Mouse (Mus musculus): ENCODE measurements around the gene Duox2. TPM values are rescaled to one million over a fixed set of nuclear protein-coding genes. Genes with fewer than 3 reads are reported as not detected.

Gene Duox2
- polyA plus RNA-seq, 1 experiment from 2014 or later, result not detected

GRCm38 (mm10) chr2:122231616-122232015, 66.6 kb downstream of the Duox2 start:
- Histone ChIP-seq H3K9me3 (no peaks in the 10 kb centered on the region), H3K36me3 (replicated peaks) (no peaks in the 10 kb centered on the region), H3K27me3 (0 out of 2 replicates have a peak, but pooled peaks cover 4% of the 10 kb centered on the region), H3K9ac (no peak overlapping the region), H3K27ac (no peak overlapping the region), H3K4me2 (no peak overlapping the region), H3K4me3 (replicated peaks) (no peak overlapping the region), H3K4me1 (peaks cover 9% of the 10 kb centered on the region; the same call in 1 of the 2 replicates)
- 73% methylated on average over 9 of the region's 9 CpGs for WGBS
- ATAC-seq (ENCODE audit: low FRiP score), result no peak

GRCm38 (mm10) chr2:122230395-122230794, 67.9 kb downstream of the Duox2 start:
- no peak for ATAC-seq (ENCODE audit: low FRiP score)
- H3K36me3 ChIP-seq (replicated peaks), result no peaks in the 10 kb centered on the region
- no peaks in the 10 kb centered on the region for H3K9me3 ChIP-seq
- no peak overlapping the region for H3K4me3 ChIP-seq (replicated peaks)
- H3K27ac ChIP-seq, result no peak overlapping the region
- H3K9ac ChIP-seq, result no peak overlapping the region
- 0 out of 2 replicates have a peak, but pooled peaks cover under 1% of the 10 kb centered on the region for H3K27me3 ChIP-seq
- peaks cover 7% of the 10 kb centered on the region; the same call in 1 of the 2 replicates for H3K4me1 ChIP-seq
- H3K4me2 ChIP-seq, result no peak overlapping the region
- WGBS, result 90% methylated on average over 6 of the region's 6 CpGs

Other genes with a start within 250 kb of the Duox2 start
- 15.3 and 16.9 TPM in 2 replicates for gene Spg11, start 180.1 kb downstream of the Duox2 start, polyA plus RNA-seq (2016; fragmentation: Nextera tagmentation; extraction: Ambion mirVana)
- 80.0 and 89.6 TPM in 2 replicates for gene B2m, start 150.8 kb downstream of the Duox2 start, polyA plus RNA-seq (2016; fragmentation: Nextera tagmentation; extraction: Ambion mirVana)
- gene Trim69, start 137.7 kb downstream of the Duox2 start, polyA plus RNA-seq (2016; fragmentation: Nextera tagmentation; extraction: Ambion mirVana), result not detected in 2 replicates
- not detected in 2 replicates for gene Patl2, start 112.3 kb downstream of the Duox2 start, polyA plus RNA-seq (2016; fragmentation: Nextera tagmentation; extraction: Ambion mirVana)
- gene Terb2, start 112.2 kb downstream of the Duox2 start, polyA plus RNA-seq (2016; fragmentation: Nextera tagmentation; extraction: Ambion mirVana), result not detected in 2 replicates
- 23.9 and 24.3 TPM in 2 replicates for gene Sord, start 63.7 kb downstream of the Duox2 start, polyA plus RNA-seq (2016; fragmentation: Nextera tagmentation; extraction: Ambion mirVana)
- gene Duoxa2, start 451 bp upstream of the Duox2 start, polyA plus RNA-seq (2016; fragmentation: Nextera tagmentation; extraction: Ambion mirVana), result not detected in 2 replicates
- 0.17 TPM in 1 of 2 replicates, not detected in the other for gene Duoxa1, start 15.3 kb upstream of the Duox2 start, polyA plus RNA-seq (2016; fragmentation: Nextera tagmentation; extraction: Ambion mirVana)
- gene Duox1, start 17.2 kb upstream of the Duox2 start, polyA plus RNA-seq (2016; fragmentation: Nextera tagmentation; extraction: Ambion mirVana), result 0.04 and 0.08 TPM in 2 replicates
- 5.1 and 6.8 TPM in 2 replicates for gene Shf, start 70.7 kb upstream of the Duox2 start, polyA plus RNA-seq (2016; fragmentation: Nextera tagmentation; extraction: Ambion mirVana)
- gene Slc28a2, start 128.0 kb upstream of the Duox2 start, polyA plus RNA-seq (2016; fragmentation: Nextera tagmentation; extraction: Ambion mirVana), result not detected in 2 replicates
- gene Gm14085, start 186.5 kb upstream of the Duox2 start, polyA plus RNA-seq (2016; fragmentation: Nextera tagmentation; extraction: Ambion mirVana), result not detected in 2 replicates

Data from forebrain, embryonic 12.5 days (tissue).